Mouse (Mus musculus) thymus, postnatal 0 days (tissue): Measurements from ENCODE around the gene R3hdml. TPM values are rescaled to one million over a fixed set of nuclear protein-coding genes. Genes with fewer than 3 reads are reported as not detected.

Experiments used
- DNase-seq: peaks from one replicate; pipeline ENCODE4 v3.0.0-alpha.2; 2015; ENCODE audit warnings: low spot score
- polyA plus RNA-seq: library from polyadenylated mRNA; unstranded; fragments of >200 nt; fragmentation: Nextera tagmentation; extraction: Ambion mirVana; gene quantifications from 2 replicates; pipeline ENCODE4 v1.2.1, GENCODE M21; 2015

Gene R3hdml
- polyA plus RNA-seq, 1 experiment from 2014 or later = 0.21 TPM

GRCm38 (mm10) chr2:163471710-163472465 lies 20.2 kb upstream of the R3hdml start:
- no peak for DNase-seq

- peak; percentile 98 for DNase-seq
These were observed 19.7 kb upstream of the R3hdml start, which contains the start of gene Fitm2 for GRCm38 (mm10) chr2:163472466-163472851. TSS of gene Fitm2 (minus strand) at chr2:163472629.

GRCm38 (mm10) chr2:163480191-163480825 lies 11.8 kb upstream of the R3hdml start:
- DNase-seq = no peak

- DNase-seq = no peak
These were observed 10.5 kb upstream of the R3hdml start for GRCm38 (mm10) chr2:163481539-163482029.

DNA sequence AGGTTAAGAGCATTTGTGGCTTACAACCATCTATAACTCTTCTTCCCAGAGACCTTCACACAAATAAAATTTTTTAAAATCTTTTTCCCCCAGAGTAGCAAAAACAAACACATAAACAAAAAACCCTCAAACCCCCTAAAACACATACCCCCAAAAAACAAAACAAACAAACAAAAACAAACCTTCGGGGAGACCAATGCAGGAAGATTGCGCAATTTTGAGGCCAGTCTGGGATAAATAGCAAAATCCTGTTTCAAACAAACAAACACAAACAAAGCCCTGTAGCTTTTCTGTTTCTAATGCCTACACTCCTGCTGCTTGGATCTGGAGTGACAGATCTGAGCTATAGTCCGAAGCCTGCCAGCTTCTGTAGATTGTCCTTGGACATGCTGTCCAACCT lies 4.8 kb upstream of the R3hdml start:
- no peak for DNase-seq

- DNase-seq = no peak
These were observed 2.3 kb upstream of the R3hdml start for GRCm38 (mm10) chr2:163489725-163490291.

DNA sequence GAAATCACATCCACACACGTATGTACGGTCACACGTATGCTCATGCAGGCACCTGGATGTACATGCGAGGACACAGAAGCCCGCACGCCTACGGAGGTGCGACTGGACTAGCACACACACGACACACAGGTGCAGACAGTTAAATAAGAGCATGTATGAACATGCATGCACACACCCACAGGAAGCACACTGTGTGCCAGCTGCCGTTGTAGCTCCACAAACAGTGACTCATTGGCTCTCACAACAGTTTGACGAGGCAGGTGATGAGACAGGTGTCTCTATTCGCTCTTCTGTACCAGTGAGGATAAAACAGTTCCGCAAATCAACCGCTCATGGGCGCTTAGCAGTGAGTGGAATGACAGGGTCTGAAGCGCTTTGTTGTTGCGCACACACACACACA lies 1.5 kb upstream of the R3hdml start:
- no peak for DNase-seq

DNA sequence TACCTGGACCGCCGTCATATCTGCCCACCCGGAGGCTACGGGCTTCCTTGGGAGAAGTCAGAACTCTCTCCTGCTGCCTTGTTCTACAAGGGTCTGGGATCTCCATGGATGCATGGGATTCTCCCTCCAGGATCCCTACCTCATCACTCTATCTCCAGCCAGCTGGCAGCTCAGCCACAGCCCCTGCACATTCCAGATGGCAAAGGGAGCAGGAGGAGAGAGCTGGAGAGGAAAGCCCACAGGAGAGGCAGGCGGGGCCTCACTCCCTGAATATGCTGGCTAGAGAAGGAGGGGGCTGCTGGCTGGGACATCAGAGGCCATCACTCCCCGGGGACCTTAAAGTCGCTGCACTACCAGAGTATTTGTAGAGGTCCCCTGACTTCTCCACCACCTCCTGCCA lies 767 bp upstream of the R3hdml start:
- DNase-seq = no peak

GRCm38 (mm10) chr2:163493031-163493430 lies 913 bp downstream of the R3hdml start:
- DNase-seq = no peak

DNA sequence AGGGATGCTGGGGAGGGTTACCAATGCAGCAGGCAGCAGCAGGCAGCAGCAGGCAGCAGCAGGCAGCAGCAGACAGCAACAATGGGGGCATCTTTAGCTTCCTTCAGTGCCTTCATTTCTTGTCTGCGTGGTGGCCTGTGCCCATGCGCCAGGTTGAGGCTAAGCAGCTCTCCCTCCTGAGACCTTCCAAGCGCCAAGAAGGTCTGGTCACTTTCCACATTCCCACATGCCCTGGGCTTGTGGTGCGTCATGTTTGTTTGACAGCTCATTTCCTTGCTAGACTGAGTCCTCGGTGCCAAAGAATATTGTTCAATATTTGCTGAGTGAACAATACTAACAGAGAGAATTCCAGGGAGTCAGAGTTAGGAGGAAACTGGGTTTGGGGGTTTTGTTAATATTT lies 1.9 kb downstream of the R3hdml start:
- DNase-seq = no peak

DNA sequence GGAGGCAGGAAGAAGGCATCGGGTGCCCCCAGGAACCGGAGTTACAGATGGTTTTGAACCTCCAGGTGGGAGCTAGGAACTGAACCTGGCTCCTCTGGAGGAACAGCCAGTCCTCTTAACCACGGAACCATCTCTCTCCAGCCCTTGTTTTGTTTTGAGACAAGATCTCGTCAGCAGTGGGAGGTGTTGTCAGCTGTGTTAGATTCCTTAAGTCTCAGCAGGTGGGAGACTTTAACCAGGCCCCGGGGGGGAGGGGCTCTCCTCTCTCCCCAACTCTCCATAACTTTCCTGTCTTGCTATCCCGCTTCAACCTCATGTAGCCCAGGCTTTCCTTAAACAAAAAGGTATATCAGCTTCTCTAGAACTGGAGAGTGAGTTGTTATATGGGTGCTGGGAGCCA lies 2.3 kb downstream of the R3hdml start:
- DNase-seq = no peak

- no peak for DNase-seq
These were observed 10.1 kb downstream of the R3hdml start for GRCm38 (mm10) chr2:163502219-163502618.

DNA sequence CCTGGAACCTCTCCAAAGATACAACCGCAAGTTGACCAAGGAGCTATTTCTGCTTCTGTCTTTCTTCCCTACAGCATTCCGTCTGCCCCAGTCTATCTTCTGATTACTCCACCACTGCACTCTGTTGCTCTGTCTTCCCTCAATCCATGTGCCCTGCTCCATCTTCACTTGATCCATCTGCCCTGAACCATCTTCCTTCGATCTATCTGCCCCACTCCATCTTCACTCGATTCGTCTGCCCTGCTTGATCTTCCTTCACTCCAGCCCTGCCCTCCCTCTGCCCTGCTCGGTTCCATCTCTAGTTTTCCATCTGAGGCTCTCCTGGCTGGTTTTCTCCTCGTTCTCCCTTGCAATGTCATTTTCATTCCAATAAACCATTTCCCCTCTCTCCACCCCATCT lies 11.1 kb downstream of the R3hdml start:
- no peak for DNase-seq

- no peak for DNase-seq
These were observed 14.3 kb downstream of the R3hdml start, which contains the start of gene Hnf4a for GRCm38 (mm10) chr2:163506300-163507004. TSS of gene Hnf4a (plus strand) at chr2:163506808.

DNA sequence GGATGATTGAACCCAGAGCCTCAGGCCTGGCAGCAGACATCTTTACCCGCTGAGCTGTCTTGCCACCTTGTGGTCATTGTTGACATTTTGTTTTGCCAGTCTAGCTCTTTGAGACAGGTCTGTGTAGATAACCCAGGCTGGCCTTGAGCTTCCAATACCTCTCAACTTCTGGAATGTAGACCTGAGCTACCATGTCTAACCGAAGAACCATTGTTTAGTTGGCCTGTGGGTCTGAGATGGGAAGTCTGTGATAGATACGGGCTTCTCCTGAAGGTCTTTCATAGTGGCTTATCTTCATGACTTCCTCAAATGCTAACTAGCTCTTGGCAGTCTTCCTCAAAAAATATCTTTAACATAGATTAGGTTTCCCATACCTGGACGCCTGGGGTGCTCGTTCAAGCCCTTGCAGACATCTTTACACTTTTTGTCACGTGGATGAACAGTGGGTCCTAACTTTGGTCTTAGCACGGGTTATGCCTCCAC lies 33.7 kb downstream of the R3hdml start:
- no peak for DNase-seq

- DNase-seq = no peak
These were observed 35.4 kb downstream of the R3hdml start for GRCm38 (mm10) chr2:163527497-163527896.

DNA sequence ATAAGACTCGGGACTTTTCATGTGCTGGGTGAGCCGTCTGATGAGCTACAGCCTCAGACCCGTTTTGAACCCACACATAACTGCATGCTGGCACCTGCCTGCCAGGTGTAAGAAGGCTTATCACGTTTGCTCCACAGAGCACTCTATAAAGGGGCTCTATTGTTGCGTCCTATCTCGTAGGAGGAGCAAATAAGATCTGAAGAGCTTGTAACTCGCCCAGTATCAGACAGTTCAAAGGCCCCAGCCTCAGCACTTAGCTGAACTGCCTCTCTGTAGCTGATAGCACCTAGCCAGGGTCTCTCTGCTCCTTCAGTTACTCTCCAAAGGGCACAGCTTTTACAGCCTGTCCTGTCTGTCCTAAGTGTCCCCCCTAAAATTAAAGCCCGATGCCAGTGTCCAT lies 38.3 kb downstream of the R3hdml start:
- DNase-seq = no peak

DNA sequence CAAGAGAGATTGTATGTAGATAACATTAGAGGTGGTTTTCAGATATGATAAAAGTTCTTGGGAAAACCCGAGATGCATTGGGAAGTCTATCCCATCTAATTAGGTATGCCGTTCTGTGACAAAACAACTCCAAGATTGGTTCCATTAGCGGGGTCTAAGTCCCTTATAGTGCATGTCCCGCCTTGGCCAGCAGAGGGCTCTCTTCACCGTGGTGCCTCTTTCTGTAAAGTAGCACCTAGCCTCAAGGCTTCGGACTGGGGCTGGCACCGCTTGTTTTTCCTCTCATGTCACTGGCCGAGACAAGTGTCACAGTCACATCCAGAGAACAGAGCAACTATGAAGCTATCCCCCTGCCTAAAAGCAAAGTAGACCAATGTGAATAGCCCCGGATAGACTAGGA lies 39.8 kb downstream of the R3hdml start:
- DNase-seq = peak; percentile 76

- DNase-seq = no peak
These were observed 41.1 kb downstream of the R3hdml start for GRCm38 (mm10) chr2:163533226-163533625.

DNA sequence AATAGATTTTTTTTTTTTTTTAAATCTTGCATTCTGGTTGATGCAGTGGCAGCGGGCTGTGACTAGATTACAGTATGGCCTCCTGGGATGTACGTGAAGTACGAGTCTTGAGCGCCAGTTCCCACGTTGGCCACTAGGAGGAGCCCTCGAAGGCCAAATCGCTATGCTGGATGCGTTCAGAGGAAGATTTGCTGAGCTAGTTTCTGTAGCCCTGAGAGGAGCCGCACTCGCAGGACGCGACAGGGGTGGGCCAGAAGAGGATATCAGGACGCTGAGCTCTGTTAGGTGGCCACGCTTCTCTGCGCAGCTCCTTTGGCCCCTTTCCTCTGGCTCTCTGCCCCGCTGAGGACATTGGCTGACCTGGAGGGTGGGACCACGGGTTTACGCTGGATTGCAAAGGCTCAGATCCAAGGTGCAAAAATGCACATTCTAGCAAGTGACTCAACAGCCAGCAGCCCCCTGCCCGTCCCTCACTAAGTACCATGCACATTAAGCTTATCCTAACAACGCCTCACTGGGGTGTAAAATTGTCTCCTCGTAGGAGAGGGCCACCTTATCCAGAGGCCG lies 42.9 kb downstream of the R3hdml start:
- DNase-seq = peak; percentile 86

DNA sequence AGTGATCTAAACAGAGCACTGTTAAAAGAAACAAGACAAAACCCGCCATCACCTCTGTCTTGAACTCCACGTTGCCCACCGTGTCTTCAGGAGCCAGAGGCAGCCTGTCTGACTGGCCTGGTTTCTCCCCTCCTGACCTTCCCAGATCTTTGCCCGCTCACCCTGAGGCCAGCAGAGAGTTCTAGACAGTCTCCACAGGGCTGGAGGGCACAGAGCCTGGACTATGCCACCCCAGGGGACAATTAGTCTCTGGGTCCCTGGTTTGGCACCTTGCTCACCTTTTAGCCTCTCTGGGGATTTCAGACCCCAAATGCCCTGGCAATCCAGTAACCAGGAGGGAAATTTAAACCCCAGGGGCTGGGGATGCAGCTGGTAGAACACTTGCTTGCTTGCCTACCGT lies 45.3 kb downstream of the R3hdml start:
- DNase-seq = no peak
